Mouse (Mus musculus) mature B cell (primary cell): Measurements from ENCODE around the gene Zic2.
"Not testable (repeated sequence)": the region's sequence is repeated elsewhere in the genome, so short reads cannot be mapped to it uniquely, and the experiment has no call there.

Experiments
- in situ Hi-C: fragments of 300-500 bp; cut with MboI; formaldehyde crosslinking; loops from 2 replicates; pipeline ENCODE4 v1.14.3; 2019

Gene Zic2

GRCm38 (mm10) chr14:122474891-122475556 is at the start of gene Zic2:
Zic2 (plus strand) TSS chr14:122475435.
- in situ Hi-C loops, result no loop called here

GRCm38 (mm10) chr14:122426529-122427203 is 48.6 kb upstream of the Zic2 start:
- in situ Hi-C loops, result no loop called here

- in situ Hi-C loops, result no loop called here
Observed at GRCm38 (mm10) chr14:122427204-122427560, 48.1 kb upstream of the Zic2 start.

GRCm38 (mm10) chr14:122427654-122428053 is 47.6 kb upstream of the Zic2 start:
- in situ Hi-C loops, result no loop called here

GRCm38 (mm10) chr14:122432558-122432957 is 42.7 kb upstream of the Zic2 start:
- in situ Hi-C loops, result no loop called here

GRCm38 (mm10) chr14:122434039-122434438 is 41.2 kb upstream of the Zic2 start:
- in situ Hi-C loops, result no loop called here

- in situ Hi-C loops, result no loop called here
Observed at GRCm38 (mm10) chr14:122436850-122437249, 38.4 kb upstream of the Zic2 start.

GRCm38 (mm10) chr14:122449601-122450495 is 25.4 kb upstream of the Zic2 start:
- in situ Hi-C loops, result no loop called here

GRCm38 (mm10) chr14:122450496-122451382 is 24.5 kb upstream of the Zic2 start, which contains the start of gene Gm5089:
Gm5089 (minus strand) TSS chr14:122451115.
- in situ Hi-C loops, result no loop called here

- in situ Hi-C loops, result no loop called here
Observed at GRCm38 (mm10) chr14:122451551-122452145, 23.6 kb upstream of the Zic2 start.

GRCm38 (mm10) chr14:122452701-122453387 is 22.4 kb upstream of the Zic2 start:
- in situ Hi-C loops, result no loop called here

GRCm38 (mm10) chr14:122453388-122453995 is 21.7 kb upstream of the Zic2 start:
- in situ Hi-C loops, result no loop called here

- in situ Hi-C loops, result no loop called here
Observed at GRCm38 (mm10) chr14:122453996-122454738, 21.1 kb upstream of the Zic2 start.

GRCm38 (mm10) chr14:122454901-122455561 is 20.2 kb upstream of the Zic2 start:
- in situ Hi-C loops, result no loop called here

- in situ Hi-C loops, result no loop called here
Observed at GRCm38 (mm10) chr14:122455562-122455958, 19.7 kb upstream of the Zic2 start.

GRCm38 (mm10) chr14:122459332-122459731 is 15.9 kb upstream of the Zic2 start:
- in situ Hi-C loops, result not testable (repeated sequence)

GRCm38 (mm10) chr14:122459776-122460175 is 15.5 kb upstream of the Zic2 start:
- in situ Hi-C loops, result no loop called here

- in situ Hi-C loops, result no loop called here
Observed at GRCm38 (mm10) chr14:122460226-122460625, 15.0 kb upstream of the Zic2 start.

- in situ Hi-C loops, result no loop called here
Observed at GRCm38 (mm10) chr14:122461500-122461899, 13.7 kb upstream of the Zic2 start.
